Mouse (Mus musculus): ENCODE data around the gene Qtrt1.

Gene Qtrt1

DNA sequence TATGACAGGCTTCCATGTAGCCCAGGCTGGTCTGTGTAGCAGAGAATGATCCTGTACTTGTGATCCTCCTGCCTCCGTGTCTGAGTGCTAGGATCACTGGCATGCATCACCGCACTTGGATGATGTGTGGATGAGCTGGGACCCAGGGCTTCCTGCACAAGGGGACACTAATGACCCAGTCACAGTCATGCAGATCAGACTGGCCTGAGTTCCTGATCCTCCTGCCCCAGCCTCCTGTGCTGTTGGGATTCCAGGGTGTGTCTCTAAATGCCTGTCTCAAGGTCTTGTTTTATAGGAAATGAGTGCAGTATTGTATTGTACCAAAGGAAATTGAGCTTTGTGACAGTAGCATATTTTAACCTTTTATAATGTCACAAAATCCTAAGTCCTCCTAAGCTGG lies 6.2 kb downstream of the Qtrt1 start:
- DNase-seq (ENCODE audit: inconsistent age in 2 of 2, low spot score in 1 of 2): no peak

DNA sequence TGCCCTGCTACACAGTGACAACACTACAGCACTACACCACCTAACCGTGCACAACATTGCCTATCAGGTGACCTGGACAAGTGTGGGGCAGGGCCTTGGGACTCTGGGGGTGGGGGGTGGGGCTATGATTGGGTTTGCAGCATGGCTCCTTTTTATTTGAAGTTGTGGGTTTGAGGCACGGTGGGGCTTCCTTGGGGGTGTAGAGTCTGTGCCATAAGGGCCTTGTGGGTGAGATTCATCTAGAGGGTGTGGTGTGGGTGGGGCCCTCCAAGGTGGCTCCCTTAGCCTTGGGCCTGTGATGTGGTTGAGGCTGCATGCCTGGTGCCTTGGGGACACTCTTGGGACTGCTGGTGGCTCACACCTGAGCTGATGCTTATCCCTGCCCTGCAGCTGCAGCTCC lies 8.0 kb downstream of the Qtrt1 start:
- DNase-seq (ENCODE audit: inconsistent age in 2 of 2, low spot score in 1 of 2): no peak

DNA sequence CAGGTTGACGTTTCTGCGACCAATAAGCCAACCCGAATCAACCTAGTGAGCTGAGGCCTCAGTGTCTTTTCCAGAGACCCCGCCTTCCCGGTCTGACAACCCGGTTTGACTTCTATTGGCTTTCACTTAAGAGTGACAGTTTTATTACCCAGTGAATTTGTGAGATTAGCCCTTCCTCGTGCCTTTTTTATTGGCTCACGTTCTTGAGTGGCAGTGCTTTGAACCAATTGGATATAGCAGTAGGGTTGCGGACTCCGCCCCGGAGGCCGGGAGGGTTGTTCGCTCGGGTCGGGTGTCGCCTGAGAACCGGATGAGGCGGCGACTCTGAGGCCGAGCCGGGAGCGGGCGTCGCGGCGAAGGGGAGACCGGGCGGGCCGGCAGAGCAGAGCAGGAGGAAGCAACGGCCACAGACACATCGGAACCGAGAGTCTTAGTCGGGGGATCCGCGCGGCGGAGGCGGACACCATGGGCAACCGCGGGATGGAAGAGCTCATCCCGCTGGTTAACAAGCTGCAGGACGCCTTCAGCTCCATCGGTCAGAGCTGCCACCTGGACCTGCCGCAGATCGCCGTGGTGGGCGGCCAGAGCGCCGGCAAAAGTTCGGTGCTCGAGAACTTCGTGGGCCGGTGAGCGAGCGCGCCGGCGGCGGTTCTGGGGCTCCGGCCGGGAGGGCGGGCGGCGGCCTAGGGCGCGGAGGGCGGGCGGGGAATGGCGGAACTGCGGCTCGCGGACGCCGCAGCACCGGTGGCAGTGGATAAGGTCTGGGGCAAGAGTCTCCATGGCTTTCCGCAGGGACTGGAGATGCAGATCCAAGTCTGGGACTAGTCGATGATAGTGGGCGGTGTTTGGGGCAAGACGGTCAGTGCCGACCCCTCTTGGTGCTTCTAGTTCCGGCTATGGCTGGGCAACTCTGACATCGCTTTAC lies 13.3 kb downstream of the Qtrt1 start, which contains the start of gene Dnm2:
Dnm2 (plus strand) TSS at position 278 of the 925 bp plus-strand sequence.
- DNase-seq (ENCODE audit: inconsistent age in 2 of 2, low spot score in 1 of 2): peak; percentile 99 to 100

DNA sequence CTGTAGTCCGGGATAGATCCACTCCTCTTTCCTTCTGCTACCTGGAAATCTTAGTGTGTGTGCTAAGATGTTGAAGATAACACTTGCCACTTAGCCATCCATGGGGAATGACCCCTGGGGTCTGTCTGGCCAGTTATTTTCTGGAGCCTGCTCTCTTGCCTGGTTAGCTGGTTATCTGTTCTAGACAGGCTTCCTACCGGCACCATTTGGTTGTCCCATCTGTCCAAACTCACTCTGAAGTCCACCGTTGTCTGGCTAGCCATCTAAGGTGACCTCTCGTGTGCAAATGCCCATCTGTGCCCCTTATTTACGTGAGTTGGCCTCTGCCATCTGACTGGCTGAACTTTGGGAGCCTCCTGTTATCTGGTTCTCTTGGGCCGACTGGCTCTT lies 13.9 kb downstream of the Qtrt1 start:
- DNase-seq (ENCODE audit: inconsistent age in 2 of 2, low spot score in 1 of 2): no peak

DNA sequence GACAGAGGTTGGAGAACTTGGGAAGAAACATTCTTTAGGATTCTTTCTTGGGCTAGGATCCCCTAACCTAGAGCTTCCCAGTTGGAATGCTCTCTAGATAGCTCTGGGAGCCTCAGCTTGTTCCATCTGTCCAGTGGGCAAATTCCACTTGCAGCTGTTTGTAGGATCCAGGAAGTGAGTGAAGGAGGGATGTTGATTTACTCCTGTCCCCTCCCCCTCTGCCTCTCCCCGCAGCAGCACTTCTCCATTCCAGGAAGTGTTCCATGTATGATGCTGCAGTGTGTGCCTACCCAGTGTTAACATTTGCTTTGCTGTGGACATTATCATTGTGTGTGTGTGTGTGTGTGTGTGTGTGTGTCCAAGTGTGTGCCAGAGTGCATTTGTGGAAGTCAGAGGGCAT lies 14.4 kb downstream of the Qtrt1 start:
- peak in 1 of 2 experiments; percentile 66 for DNase-seq (ENCODE audit: inconsistent age in 2 of 2, low spot score in 1 of 2)

GRCm38 (mm10) chr9:21426525-21426924 lies 14.9 kb downstream of the Qtrt1 start:
- DNase-seq (ENCODE audit: inconsistent age in 2 of 2, low spot score in 1 of 2): no peak

DNA sequence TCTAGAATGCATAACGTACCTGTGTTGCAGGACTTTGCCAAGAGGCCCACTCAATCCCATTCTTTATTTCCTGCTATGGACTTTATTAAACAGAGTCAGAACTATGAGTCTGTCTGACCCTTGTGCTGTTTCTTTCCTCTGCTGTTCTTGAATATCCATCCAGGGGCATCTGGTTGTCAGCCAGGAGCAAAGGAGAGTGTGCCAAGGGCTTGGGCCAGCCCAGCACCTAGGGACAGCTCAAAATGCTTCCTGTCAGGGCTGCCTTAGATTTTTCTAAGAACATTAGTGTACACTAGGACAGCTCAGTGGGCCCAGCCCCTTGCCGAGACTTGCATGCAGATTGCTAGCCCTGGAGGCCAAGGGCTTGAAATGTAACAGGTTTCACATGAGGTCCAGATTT lies 16.1 kb downstream of the Qtrt1 start:
- DNase-seq (ENCODE audit: inconsistent age in 2 of 2, low spot score in 1 of 2): peak; percentile 45 to 79

DNA sequence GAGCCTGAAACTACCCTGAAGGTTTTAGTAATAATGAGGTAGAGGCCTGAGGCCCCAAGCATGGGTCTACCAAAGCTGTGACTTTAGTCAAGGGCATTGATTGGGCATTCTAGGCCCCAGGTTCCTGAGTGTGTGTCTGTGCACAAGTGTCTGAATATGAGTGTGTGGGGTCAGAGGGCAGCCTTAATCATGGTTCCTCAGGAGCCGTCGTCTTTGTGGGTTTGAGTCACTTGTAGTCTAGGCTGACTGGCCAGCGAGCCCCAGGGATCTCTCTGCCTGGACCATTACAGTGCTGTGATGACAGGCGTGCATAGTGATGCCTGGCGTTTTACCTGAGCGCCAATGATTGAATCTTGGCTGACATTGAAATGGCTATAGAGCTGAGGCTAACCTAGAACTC lies 16.5 kb downstream of the Qtrt1 start:
- DNase-seq (ENCODE audit: inconsistent age in 2 of 2, low spot score in 1 of 2): peak in 1 of 2 experiments; percentile 59

DNA sequence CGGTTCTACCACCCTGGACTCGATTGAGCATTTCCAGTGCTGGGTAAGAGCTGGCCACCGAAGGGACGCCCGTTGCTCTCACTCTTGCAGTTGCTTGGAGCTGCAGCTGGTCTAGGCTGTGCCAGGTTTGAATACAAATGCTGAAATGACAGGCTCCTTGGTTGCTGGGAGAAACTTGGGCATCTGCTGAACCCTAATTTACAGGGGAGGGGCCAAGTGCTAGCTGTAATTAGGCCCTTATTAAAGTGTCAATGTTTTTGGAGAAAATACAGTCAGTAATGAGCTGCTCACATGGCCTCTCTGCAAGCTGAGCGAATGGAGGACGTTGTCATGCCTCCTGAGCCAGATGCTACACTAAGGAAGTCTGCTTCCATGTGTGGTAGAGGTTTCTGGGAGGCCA lies 19.1 kb downstream of the Qtrt1 start:
- DNase-seq (ENCODE audit: inconsistent age in 2 of 2, low spot score in 1 of 2): no peak

DNA sequence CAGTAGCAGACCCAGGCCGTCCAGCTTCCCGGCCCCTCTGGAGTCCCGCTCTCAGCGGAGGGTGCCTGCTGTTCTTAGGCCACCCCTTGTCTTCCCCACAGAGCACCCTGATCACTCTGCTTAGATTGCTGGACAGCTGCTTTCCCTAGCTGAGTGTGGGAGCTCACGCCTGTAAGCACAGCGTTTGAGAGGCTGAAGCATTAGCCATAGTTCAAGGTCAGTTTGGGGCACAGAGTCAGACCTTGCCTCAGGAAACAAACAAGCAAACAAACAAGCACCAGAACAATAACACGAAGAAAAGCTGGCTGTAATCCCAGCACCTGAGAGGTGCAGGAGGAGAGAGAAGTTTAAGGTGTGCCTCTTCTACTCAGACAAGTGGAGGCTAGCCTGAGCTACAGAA lies 20.4 kb downstream of the Qtrt1 start:
- peak in 1 of 2 experiments; percentile 46 for DNase-seq (ENCODE audit: inconsistent age in 2 of 2, low spot score in 1 of 2)

DNA sequence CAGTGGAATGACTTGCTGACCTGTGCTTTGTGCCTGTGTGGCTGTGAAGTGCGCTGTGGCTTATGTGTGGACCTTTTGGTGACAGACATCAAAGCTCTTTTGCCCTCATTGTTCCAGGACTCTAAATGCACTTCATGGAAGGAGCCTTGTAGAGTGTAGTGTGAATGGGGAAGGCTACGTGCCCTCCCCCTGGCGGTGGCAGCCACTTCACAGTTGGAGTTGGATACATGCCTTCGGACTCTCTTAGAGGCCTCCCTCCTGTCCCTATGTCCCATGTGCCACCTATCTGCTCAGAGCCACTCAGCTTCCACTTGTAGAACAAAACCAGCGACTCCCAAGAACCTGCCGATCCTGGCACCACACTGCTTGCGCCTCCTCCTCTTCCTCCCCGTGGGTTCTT lies 22.1 kb downstream of the Qtrt1 start:
- DNase-seq (ENCODE audit: inconsistent age in 2 of 2, low spot score in 1 of 2): no peak

- no peak for DNase-seq (ENCODE audit: inconsistent age in 2 of 2, low spot score in 1 of 2)
These were observed 22.8 kb downstream of the Qtrt1 start for GRCm38 (mm10) chr9:21434410-21434809.

DNA sequence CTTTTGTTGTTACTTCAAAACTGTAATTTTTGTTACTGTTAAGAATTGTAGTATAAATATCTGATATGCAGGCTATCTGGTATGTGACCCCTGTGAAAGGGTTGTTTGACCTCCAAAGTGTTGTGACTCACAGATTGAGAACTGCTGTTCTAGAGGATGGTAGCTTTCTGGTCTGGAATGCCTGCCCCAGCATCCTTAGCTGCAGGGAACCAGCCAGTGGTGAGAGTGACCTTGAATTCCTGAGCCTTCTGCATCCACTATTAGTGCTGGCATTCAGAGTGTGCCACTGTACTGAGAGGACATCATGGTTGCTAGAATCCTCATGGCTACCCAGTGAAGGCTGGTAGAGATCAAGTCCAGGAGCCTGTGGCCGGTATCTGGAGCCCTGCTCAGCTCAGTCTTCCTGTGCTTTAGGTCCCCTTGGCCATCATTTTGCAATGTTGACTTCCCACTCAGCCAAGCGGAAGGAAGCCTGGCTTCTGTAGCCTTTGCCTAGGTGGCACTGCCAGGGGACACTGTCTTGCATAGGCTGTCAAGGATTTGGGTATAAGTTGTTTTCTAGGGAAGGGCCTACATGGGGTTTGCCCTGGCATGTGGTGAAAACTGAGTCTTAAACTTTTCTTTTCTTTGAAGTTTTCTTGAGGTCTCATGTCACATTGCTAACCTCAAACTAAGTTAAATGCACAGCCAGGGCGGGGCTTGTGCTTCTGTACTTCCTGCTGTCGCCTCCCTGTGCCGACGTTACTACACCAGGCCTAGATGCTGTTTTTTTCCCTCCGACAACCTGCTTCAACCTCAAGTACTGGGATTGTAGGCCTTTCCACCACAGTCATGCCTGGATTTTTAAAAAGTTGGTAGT lies 24.4 kb downstream of the Qtrt1 start:
- DNase-seq (ENCODE audit: inconsistent age in 2 of 2, low spot score in 1 of 2): peak; percentile 66 to 78

DNA sequence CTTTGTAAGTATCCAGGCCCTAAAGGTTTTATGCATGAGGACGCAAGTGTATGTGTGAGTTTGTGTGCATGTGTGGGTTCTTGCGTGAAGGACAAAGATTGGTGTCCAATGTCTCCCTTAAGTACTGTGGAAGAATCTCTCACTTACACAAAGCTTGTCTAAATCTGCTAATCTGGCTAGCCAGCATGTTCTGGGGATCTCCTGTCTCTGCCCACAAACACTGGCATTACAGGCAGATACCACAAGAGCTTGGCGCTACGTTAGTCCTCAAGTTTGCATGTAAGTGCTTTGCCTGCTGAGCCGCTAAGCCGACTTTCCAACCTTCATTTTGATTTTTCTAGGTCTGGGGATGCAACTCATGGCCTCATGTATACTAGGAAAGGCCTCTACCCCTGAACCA lies 25.9 kb downstream of the Qtrt1 start:
- peak in 1 of 2 experiments; percentile 33 for DNase-seq (ENCODE audit: inconsistent age in 2 of 2, low spot score in 1 of 2)

GRCm38 (mm10) chr9:21438219-21438618 lies 26.6 kb downstream of the Qtrt1 start:
- no peak for DNase-seq (ENCODE audit: inconsistent age in 2 of 2, low spot score in 1 of 2)

DNA sequence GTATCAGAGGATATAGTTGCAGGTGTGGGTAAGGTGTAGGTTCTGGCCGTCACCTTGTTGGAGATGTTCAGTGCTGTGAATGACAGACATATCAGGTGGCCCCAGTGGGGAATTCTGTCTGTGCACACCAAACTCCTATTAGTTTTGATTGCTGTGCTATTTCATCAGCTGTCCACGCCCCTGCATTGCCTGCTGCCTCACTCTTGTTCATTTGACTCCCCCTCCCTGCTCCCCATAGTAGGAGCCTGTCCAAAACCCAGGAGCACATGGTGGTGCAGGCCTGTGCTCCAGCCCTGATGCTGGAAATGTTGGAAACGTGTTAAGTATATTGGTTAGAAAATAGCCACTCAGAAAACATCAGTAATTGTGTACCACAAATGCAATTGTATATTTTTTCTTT lies 27.8 kb downstream of the Qtrt1 start:
- DNase-seq (ENCODE audit: inconsistent age in 2 of 2, low spot score in 1 of 2): no peak

DNA sequence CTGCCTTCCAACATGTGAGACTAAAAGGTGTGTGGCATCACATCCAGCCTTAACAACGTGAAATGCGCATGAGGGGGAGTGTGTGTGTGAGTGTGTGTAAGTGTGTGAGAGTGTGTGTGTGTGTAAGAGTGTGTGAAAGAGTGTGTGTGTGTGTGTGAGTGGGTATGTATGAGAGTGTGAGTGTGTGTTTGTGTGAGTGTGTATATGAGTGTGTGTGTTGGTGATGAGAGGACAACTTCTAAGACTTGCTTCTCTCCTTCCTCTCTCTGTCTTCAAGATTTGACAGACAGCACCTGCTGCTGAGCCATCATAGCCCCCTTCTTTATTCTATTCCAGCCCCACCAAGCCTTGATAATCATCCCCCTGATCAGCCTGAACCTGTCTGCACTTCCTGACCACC lies 28.3 kb downstream of the Qtrt1 start:
- no peak for DNase-seq (ENCODE audit: inconsistent age in 2 of 2, low spot score in 1 of 2)

GRCm38 (mm10) chr9:21440387-21440786 lies 28.8 kb downstream of the Qtrt1 start:
- DNase-seq (ENCODE audit: inconsistent age in 2 of 2, low spot score in 1 of 2): no peak

DNA sequence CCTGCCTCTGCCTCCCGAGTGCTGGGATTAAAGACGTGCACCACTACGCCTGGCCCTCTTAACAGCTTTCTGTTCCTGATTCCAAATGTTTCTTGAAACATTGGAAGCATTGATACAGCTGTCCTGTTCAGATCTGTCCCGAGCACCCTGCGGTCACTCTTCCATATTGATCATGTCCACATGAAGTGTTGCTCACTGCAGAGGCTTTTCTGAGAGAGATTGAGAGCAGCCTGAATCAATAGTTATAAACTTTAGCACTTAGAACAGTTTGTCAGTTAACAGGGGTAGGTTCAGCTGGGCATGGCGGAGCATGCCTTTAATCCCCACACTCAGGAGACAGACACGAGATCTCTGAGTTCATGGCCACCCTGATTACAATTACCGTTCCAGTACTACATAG lies 32.2 kb downstream of the Qtrt1 start:
- DNase-seq (ENCODE audit: inconsistent age in 2 of 2, low spot score in 1 of 2): no peak

- DNase-seq (ENCODE audit: inconsistent age in 2 of 2, low spot score in 1 of 2): no peak
These were observed 32.9 kb downstream of the Qtrt1 start for GRCm38 (mm10) chr9:21444574-21444973.

GRCm38 (mm10) chr9:21445081-21445744 lies 33.6 kb downstream of the Qtrt1 start:
- DNase-seq (ENCODE audit: inconsistent age in 2 of 2, low spot score in 1 of 2): no peak

All from adrenal gland, adult (tissue).